Mouse (Mus musculus): ENCODE results near the gene Tbc1d30.

- TF ChIP-seq CTCF (IDR thresholded peaks at IDR 0.05; ENCODE audit: extremely low read depth, insufficient read depth, insufficient read length, insufficient replicate concordance) = no peak
- no peak for TF ChIP-seq POLR2A (IDR thresholded peaks at IDR 0.05; ENCODE audit: low read depth, low read length)
These were observed 41.9 kb downstream of the Tbc1d30 start for GRCm38 (mm10) chr10:121309123-121309655.
